Mouse (Mus musculus): ENCODE results near the gene Rnf220. TPM values are rescaled to one million over a fixed set of nuclear protein-coding genes. Genes with fewer than 3 reads are reported as not detected.

Gene Rnf220
- total and polyA plus RNA-seq, 3 experiments = 64.4 to 117 (median 86.8) TPM

GRCm38 (mm10) chr4:117493905-117494851, 2.7 kb downstream of the Rnf220 start:
- DNase-seq (ENCODE audit: extremely low read depth) = no peak
- no peak overlapping the region for H3K9ac ChIP-seq (ENCODE audit: insufficient read depth, low read depth)
- peaks cover 28% of the 10 kb centered on the region for H3K9me3 ChIP-seq (replicated peaks; ENCODE audit: low read length)
- H3K36me3 ChIP-seq (replicated peaks in 1 of 2; ENCODE audit: control insufficient read depth in 1 of 2, insufficient read depth in 1 of 2, low read length in 1 of 2) = no peaks in the 10 kb centered on the region
- no peaks in the 10 kb centered on the region for H3K79me2 ChIP-seq (replicated peaks; ENCODE audit: control insufficient read depth, extremely low read depth, insufficient read depth, poor library complexity, severe bottlenecking)
- H3K4me1 ChIP-seq (ENCODE audit: control insufficient read depth in 1 of 2, insufficient read depth in 2 of 2) = peaks cover 0 to 10% of the 10 kb centered on the region in 2 experiments; a peak in 2 of 4 replicates
- peaks cover 3% of the 10 kb centered on the region for H3K27me3 ChIP-seq (replicated peaks)
- TF ChIP-seq RCOR1 (conservative IDR thresholded peaks at IDR 0.05; ENCODE audit: low read depth, low read length) = no peak
- no peak for TF ChIP-seq HCFC1 (IDR thresholded peaks at IDR 0.05; ENCODE audit: low read depth, low read length)
- no peak for TF ChIP-seq POLR2A (IDR thresholded peaks at IDR 0.05; ENCODE audit: low read depth, low read length)
- TF ChIP-seq MAX (IDR thresholded peaks at IDR 0.05; ENCODE audit: low read length) = no peak
- TF ChIP-seq ZMIZ1 (IDR thresholded peaks at IDR 0.05; ENCODE audit: low read depth, low read length) = no peak
- TF ChIP-seq JUND (conservative IDR thresholded peaks at IDR 0.05; ENCODE audit: low read depth, low read length) = no peak
- no peak for TF ChIP-seq ZNF384 (IDR thresholded peaks at IDR 0.05; ENCODE audit: low read depth, low read length)
- no peak for TF ChIP-seq SIN3A (IDR thresholded peaks at IDR 0.05; ENCODE audit: low read length)
- TF ChIP-seq ELF1 (IDR thresholded peaks at IDR 0.05; ENCODE audit: low read depth, low read length) = no peak
- no peak for TF ChIP-seq CHD1 (IDR thresholded peaks at IDR 0.05; ENCODE audit: low read depth, low read length)
- no peak for TF ChIP-seq ZC3H11A (IDR thresholded peaks at IDR 0.05; ENCODE audit: low read depth, low read length)
- TF ChIP-seq IRF4 (IDR thresholded peaks at IDR 0.05; ENCODE audit: low read depth, low read length) = no peak
- TF ChIP-seq RAD21 (IDR thresholded peaks at IDR 0.05; ENCODE audit: low read depth, low read length) = no peak
- no peak for TF ChIP-seq USF2 (conservative IDR thresholded peaks at IDR 0.05; ENCODE audit: low read depth, low read length)
- no peak for TF ChIP-seq SMC3 (IDR thresholded peaks at IDR 0.05; ENCODE audit: low read depth, low read length)
- no peak for TF ChIP-seq KAT2A (IDR thresholded peaks at IDR 0.05; ENCODE audit: insufficient replicate concordance, low read length)
- no peak for TF ChIP-seq NRF1 (IDR thresholded peaks at IDR 0.05; ENCODE audit: low read depth, low read length)
- no peak for TF ChIP-seq EP300 (IDR thresholded peaks at IDR 0.05; ENCODE audit: low read length)
- peak overlapping the region; percentile 76 for H3K4me2 ChIP-seq (ENCODE audit: insufficient read depth, low read depth, poor library complexity, severe bottlenecking)
- in situ Hi-C loops (cut with MboI; ENCODE audit: low pct_ligation_motif_present, low pct_unique_long_range_greater_than_20kb, low sequenced_read_pairs) = no loop called here
- no peak overlapping the region for H3K27ac ChIP-seq (ENCODE audit: insufficient read depth, low read depth)
- no peak overlapping the region for H3K4me3 ChIP-seq (replicated peaks in 1 of 3; ENCODE audit: low read depth in 2 of 3, low read length in 2 of 3, poor library complexity in 1 of 3)
- dilution Hi-C loops (cut with MboI; ENCODE audit: extremely low pct_ligation_motif_present, extremely low pct_unique_long_range_greater_than_20kb, low sequenced_read_pairs) = no loop called here

GRCm38 (mm10) chr4:117493161-117493568, 3.7 kb downstream of the Rnf220 start:
- DNase-seq (ENCODE audit: extremely low read depth) = no peak

More at GRCm38 (mm10) chr4:117493161-117493568, 3.7 kb downstream of the Rnf220 start:
- in situ Hi-C loops (cut with MboI; ENCODE audit: low pct_ligation_motif_present, low pct_unique_long_range_greater_than_20kb, low sequenced_read_pairs) = no loop called here
- TF ChIP-seq ZMIZ1 (IDR thresholded peaks at IDR 0.05; ENCODE audit: low read depth, low read length) (no peak), KAT2A (IDR thresholded peaks at IDR 0.05; ENCODE audit: insufficient replicate concordance, low read length) (no peak), BHLHE40 (IDR thresholded peaks at IDR 0.05; ENCODE audit: low read depth, low read length) (no peak), IRF4 (IDR thresholded peaks at IDR 0.05; ENCODE audit: low read depth, low read length) (no peak), NRF1 (IDR thresholded peaks at IDR 0.05; ENCODE audit: low read depth, low read length) (no peak), CHD2 (IDR thresholded peaks at IDR 0.05; ENCODE audit: low read length) (no peak), ELF1 (IDR thresholded peaks at IDR 0.05; ENCODE audit: low read depth, low read length) (no peak), E2F4 (IDR thresholded peaks at IDR 0.05; ENCODE audit: insufficient replicate concordance, low read depth, low read length) (no peak)
- no peaks in the 10 kb centered on the region for H3K79me2 ChIP-seq (replicated peaks; ENCODE audit: control insufficient read depth, extremely low read depth, insufficient read depth, poor library complexity, severe bottlenecking)
- dilution Hi-C loops (cut with MboI; ENCODE audit: extremely low pct_ligation_motif_present, extremely low pct_unique_long_range_greater_than_20kb, low sequenced_read_pairs) = no loop called here
- H3K4me3 ChIP-seq (replicated peaks in 1 of 3; ENCODE audit: low read depth in 2 of 3, low read length in 2 of 3, poor library complexity in 1 of 3) = no peak overlapping the region
- H3K27ac ChIP-seq (ENCODE audit: insufficient read depth, low read depth) = no peak overlapping the region
- no peak overlapping the region for H3K9ac ChIP-seq (ENCODE audit: insufficient read depth, low read depth)
- peak overlapping the region; percentile 47; the same call in 1 of the 2 replicates for H3K4me2 ChIP-seq (ENCODE audit: insufficient read depth, low read depth, poor library complexity, severe bottlenecking)
- no peaks in the 10 kb centered on the region for H3K36me3 ChIP-seq (replicated peaks in 1 of 2; ENCODE audit: control insufficient read depth in 1 of 2, insufficient read depth in 1 of 2, low read length in 1 of 2)
- H3K27me3 ChIP-seq (replicated peaks) = peaks cover 3% of the 10 kb centered on the region
- H3K9me3 ChIP-seq (replicated peaks; ENCODE audit: low read length) = peaks cover 28% of the 10 kb centered on the region
- H3K4me1 ChIP-seq (ENCODE audit: control insufficient read depth in 1 of 2, insufficient read depth in 2 of 2) = peaks cover 0 to 10% of the 10 kb centered on the region in 2 experiments; a peak in 2 of 4 replicates

Data from CH12.LX (cell line).